Mouse (Mus musculus) thymus, postnatal 4 days (tissue): Measurements from ENCODE around the gene Gm19426.
"Not testable (repeated sequence)": the region's sequence is repeated elsewhere in the genome, so short reads cannot be mapped to it uniquely, and the experiment has no call there.

Experiments
- DNase-seq: peaks from one replicate; pipeline ENCODE4 v3.0.0; 2021

Gm19426 gene

DNA sequence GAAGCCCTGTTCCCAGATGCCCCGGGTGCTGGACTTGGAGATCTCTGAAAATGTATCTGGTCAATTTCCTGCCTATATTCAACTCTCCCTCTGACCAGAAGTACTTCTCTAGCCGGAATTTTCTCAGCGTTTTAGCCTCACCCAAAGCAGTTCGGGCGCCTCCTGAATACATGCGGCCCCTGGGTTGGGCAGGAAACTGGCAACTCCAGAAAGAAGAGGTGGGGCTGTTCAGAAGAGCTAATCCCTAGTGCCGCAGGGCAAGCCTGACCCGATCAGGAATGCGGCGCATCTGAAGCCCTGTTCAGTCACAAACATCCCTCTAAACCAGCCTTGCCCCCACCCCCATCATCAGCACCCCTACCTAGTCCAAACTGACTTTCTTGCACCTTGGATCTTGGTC, 671 bp upstream of the Gm19426 start:
- DNase-seq, result no peak

GRCm38 (mm10) chr2:84742451-84743283, 788 bp downstream of the Gm19426 start:
- DNase-seq, result peak; percentile 34

DNA sequence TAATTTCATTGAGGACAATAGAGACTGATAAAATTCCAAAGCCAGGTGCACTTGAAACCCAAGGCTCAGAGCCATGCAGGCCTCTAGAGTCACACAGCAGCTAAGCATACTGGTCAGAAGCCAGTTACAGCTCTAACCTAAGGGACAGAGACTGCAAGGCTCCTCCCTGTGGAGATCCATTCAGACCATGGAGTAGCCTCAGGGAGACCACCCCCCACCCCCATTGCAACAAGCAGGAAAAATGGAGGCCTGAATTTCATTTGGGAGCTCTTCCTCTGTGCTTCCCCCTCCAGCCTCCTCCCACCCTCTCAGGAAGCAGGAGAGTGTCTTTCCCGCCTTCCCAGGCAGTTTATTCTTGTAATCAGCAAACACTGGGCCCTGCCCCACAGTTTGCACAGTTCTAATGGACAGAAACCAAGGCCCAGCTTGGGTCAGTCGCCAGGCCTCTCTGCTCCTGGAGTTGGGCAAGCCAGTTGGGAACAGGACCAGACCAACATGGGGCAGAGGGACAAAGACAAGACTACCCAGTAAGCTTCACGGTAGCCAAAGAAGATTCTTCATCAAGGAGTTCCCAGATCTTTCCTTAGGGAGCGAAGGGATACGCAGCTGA, 1.5 kb downstream of the Gm19426 start:
- DNase-seq, result no peak

DNA sequence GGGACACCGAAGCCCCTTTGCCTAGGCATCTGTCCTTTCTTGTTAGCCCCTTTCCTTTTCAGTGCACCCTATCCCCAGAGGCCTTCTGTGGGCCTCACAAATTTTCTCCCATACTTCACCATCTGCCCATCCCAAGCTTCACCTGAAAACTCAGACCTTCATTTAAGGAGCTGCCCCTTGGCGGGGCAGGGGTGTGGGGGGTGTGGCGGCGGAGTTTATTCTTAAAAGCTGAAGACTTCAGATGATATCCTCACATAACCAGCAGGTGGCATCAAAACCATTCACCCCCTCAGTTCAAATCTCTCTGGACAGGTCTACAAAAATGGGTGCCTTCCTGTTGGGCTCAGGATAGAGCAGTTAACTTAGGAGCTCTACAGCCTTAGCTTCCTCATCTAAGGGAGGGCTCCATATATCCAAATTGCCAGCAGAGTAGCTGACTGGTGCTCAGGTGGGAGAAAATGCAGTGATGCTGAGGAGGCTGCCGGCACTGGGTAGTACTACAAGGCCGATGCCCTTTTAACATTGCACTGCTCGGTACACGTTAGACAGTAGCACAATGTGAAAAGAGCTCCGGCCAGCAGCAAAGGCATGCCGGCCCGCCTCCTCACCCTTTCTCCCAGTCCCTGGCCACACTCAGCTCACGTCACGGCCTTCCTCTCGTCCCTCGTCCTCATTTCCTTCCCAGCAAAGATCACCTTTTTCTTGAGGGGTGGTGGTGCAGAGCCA, 2.7 kb downstream of the Gm19426 start:
- DNase-seq, result peak; percentile 52

- DNase-seq, result peak; percentile 31
Measured at GRCm38 (mm10) chr2:84738271-84738911, 5.1 kb downstream of the Gm19426 start.

DNA sequence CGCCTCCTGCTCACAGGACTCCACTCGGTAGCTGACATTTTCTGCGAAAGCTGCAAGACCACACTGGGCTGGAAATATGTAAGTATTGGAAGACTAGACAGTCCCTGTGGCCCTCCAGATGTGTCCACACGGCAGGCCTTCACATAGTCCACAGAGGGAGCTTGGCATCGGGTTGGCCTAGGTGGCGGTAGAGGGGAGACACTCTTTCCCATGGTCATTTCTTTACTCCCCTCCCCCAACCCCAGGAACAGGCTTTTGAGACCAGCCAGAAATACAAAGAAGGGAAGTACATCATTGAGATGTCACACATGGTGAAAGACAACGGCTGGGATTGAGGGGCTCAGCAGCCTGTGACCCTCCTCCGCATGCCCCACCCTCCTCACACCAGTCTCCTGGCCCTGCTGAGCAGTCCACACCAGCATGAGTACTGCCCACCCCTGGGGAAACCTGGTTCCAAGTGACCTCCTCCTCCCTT, 6.0 kb downstream of the Gm19426 start:
- no peak for DNase-seq

- DNase-seq, result no peak
Measured at GRCm38 (mm10) chr2:84736312-84737161, 6.9 kb downstream of the Gm19426 start.

- DNase-seq, result no peak
Measured at GRCm38 (mm10) chr2:84735346-84735920, 8.0 kb downstream of the Gm19426 start.

DNA sequence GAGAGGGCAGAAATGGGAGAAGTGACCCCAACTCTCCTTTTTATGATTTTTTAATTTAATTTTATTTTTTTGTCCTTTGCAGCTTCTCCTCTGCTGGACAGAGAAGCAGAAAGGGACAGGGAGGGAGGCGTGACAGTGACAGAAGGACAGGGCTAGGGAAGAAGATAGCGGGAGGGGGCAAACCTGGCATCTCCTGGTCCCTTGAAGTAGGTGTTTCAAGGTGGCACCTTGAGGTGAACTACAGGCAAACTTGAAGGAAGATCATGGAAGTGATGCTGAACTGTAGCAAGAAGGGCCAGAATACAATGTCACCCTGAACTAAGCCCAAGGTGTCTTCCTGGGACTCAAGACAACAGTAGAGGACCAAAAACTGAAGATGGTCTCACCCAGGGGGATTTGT, 8.5 kb downstream of the Gm19426 start:
- no peak for DNase-seq

DNA sequence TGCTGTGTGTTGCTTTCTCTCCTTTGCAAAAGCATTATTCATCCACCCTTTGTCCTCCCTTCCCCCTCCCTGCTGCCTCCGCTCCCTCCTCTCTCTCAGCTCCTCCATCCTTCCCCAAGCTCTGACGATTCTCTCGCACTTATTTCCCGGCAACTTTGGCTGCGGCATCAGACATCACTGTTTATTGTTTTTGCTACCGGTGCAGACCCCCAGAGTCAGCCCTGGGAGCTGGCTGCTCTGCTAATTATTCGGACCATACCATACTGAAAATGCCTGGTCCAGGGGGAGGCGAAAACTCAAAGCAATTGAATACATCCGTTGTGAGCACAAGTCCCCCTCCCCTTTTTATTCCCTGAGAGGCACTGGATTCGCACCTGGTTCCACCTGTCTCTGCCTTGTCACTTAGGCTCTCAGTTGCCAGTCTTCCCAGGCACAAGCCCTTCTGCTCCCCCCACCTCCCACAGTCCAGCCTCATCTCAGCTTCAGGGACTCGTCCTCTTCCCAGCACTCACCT, 9.0 kb downstream of the Gm19426 start:
- DNase-seq, result no peak

GRCm38 (mm10) chr2:84733579-84734300, 9.7 kb downstream of the Gm19426 start, which contains the start of gene Ypel4:
Gene Ypel4, plus strand, starts transcription at chr2:84734058.
- no peak for DNase-seq

GRCm38 (mm10) chr2:84732394-84732793, 11.1 kb downstream of the Gm19426 start:
- DNase-seq, result no peak

GRCm38 (mm10) chr2:84731206-84731605, 12.2 kb downstream of the Gm19426 start:
- DNase-seq, result no peak

DNA sequence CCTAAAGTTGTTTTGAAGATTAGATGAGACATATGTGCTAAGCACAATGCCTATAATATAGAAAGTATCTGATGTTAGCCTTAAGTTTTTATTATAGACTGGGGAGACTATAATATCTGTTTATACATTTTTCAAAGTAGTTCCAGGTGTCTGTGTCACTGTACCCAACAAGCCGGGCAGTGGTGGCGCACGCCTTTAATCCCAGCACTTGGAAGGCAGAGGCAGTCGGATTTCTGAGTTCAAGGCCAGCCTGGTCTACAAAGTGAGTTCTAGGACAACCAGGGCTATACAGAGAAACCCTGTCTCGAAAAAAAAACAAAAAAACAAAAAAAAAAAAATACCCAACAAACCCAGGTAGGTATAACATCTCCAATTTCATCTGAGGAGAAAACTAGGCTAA, 15.3 kb downstream of the Gm19426 start:
- not testable (repeated sequence) for DNase-seq

DNA sequence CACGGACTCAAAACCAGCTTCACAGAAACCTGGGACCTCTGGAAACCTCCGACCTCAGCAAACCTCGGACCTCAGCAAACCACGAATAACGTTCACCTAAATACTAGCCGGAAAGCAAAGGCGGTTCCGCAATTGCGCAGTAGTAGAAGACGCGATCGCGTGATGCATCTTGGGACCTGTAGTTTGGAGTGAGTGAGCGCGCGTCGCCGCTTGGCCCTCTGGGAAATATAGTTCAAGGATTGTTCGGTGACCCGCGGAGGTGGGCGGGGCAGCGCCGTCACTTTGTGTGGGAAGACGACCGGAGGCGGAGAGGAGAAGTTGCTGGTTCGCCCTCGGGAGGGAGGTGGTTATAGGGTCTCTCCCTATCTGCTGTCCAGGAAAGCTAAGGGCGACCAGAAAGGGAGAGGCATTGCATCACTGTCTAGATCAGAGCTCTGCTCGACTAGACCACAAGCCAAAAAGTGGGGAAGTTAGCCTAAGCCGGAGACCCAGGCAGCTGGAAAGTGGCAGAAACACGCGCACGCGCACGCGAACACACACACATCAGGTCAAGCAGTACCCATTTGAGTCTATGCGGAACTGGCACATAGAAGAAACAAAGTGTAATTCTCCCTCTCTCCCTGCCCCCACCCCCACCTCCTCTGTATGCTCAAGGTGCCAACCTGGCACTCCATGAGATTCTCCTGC, 16.1 kb downstream of the Gm19426 start, which contains the start of gene Clp1:
Gene Clp1 (minus strand): TSS at position 179 of the 687 bp plus-strand sequence.
- DNase-seq, result peak; percentile 94

GRCm38 (mm10) chr2:84726716-84727115, 16.7 kb downstream of the Gm19426 start:
- no peak for DNase-seq

DNA sequence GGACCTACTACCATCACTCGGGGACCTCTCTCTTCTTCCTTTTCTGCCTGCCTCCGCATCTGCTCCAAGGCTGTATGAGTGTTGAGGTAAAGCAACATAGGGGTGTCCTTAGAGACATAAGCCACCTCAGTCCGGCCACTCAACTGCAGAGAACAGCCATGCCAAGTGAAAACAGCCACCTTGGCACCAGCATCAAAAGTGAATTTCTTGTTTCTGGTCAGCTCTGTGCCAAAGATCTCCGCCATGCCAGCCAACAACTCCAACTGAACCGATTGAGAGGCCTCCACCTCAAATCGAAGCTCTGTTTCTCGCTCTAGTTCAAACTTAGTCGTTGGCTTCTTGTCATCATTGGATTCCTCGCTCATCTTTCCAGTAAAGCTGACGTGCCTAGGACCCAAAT, 17.7 kb downstream of the Gm19426 start:
- no peak for DNase-seq

- no peak for DNase-seq
Measured at GRCm38 (mm10) chr2:84723856-84724255, 19.6 kb downstream of the Gm19426 start.

GRCm38 (mm10) chr2:84721182-84721581, 22.3 kb downstream of the Gm19426 start:
- no peak for DNase-seq

DNA sequence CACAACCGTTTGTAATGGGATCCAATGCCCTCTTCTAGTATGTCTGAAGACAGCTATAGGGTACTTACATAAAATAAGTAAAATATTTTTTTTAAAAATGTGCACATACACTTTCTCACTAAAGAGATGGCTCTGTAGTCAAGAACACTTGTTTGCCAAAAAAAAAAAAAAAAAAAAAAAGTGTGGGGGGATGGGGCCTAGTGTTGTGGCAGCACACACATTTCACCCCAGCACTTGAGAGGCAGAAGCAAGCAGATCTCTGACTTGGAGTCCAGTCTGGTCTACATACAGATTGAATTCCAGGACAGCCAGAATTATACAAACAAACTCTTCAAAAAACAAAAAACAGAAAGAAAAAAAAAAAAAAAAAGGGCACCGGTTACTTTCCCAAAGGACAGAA, 22.7 kb downstream of the Gm19426 start:
- no peak for DNase-seq
